Mouse (Mus musculus) layer of hippocampus, adult 9-10 months (tissue): ENCODE results near the gene Doc2g.

Experiments
- DNase-seq: peaks from one replicate; pipeline ENCODE4 v3.0.0; 2022; ENCODE audit warnings: low spot score

The Doc2g gene

GRCm38 (mm10) chr19:4052516-4053030 lies 49.5 kb downstream of the Doc2g start:
- DNase-seq: no peak

- no peak for DNase-seq
Observed at GRCm38 (mm10) chr19:4054613-4055012, 51.5 kb downstream of the Doc2g start.

- no peak for DNase-seq
Observed at GRCm38 (mm10) chr19:4055216-4055946, 52.3 kb downstream of the Doc2g start.

GRCm38 (mm10) chr19:4055947-4056693 lies 53.0 kb downstream of the Doc2g start:
- no peak for DNase-seq
